Mouse (Mus musculus) CH12.LX (cell line): Measurements from ENCODE around the gene Abca16. TPM values are rescaled to one million over a fixed set of nuclear protein-coding genes. Genes with fewer than 3 reads are reported as not detected.

ENCODE experiments used
- DNase-seq: peaks from one replicate; pipeline ENCODE4 v3.0.0-alpha.2; 2013; ENCODE audit errors: extremely low read depth
- H3K27ac ChIP-seq: 2 replicates; pipeline ENCODE4 v1.5.1; 2012; ENCODE audit warnings: low read depth, mild to moderate bottlenecking, control low read depth, moderate library complexity; ENCODE audit not compliant: insufficient read depth
- H3K27me3 ChIP-seq: replicated peaks from 2 replicates; pipeline ENCODE3; 2012; ENCODE audit warnings: inconsistent platforms
- H3K36me3 ChIP-seq, 2 experiments: replicated peaks in 1 of 2; 2 replicates each; pipeline versions ENCODE3 to v1.6.1; 2012; ENCODE audit warnings: inconsistent platforms in 1 of 2, low read length in 1 of 2, mild to moderate bottlenecking in 1 of 2, mixed read lengths in 1 of 2, moderate library complexity in 1 of 2; ENCODE audit not compliant: control insufficient read depth in 1 of 2, insufficient read depth in 1 of 2
- H3K4me1 ChIP-seq, 2 experiments: 2 replicates each; pipeline ENCODE4 v1.6.1; 2012; ENCODE audit warnings: inconsistent platforms in 1 of 2, moderate library complexity in 1 of 2; ENCODE audit not compliant: insufficient read depth in 2 of 2, control insufficient read depth in 1 of 2
- H3K4me2 ChIP-seq: 2 replicates; pipeline ENCODE4 v1.6.1; 2012; ENCODE audit warnings: low read depth, mild to moderate bottlenecking, control low read depth; ENCODE audit not compliant: poor library complexity, insufficient read depth, severe bottlenecking
- H3K4me3 ChIP-seq, 3 experiments: fragments of 150-350 bp in 1 of 3; sonication (generic) in 1 of 3; replicated peaks in 1 of 3; 2 replicates each; pipeline versions ENCODE3 to v1.5.1; 2011 to 2012; ENCODE audit warnings: low read depth in 2 of 3, low read length in 2 of 3, mild to moderate bottlenecking in 2 of 3, moderate library complexity in 2 of 3, control low read depth in 1 of 3, improper control_type of control experiment in 1 of 3, inconsistent platforms in 1 of 3, mixed read lengths in 1 of 3; ENCODE audit not compliant: poor library complexity in 1 of 3
- H3K79me2 ChIP-seq: replicated peaks from 2 replicates; pipeline ENCODE4 v1.6.1; 2012; ENCODE audit warnings: mild to moderate bottlenecking, moderate library complexity; ENCODE audit not compliant: control insufficient read depth, poor library complexity, insufficient read depth, severe bottlenecking; ENCODE audit errors: extremely low read depth
- H3K9ac ChIP-seq: 2 replicates; pipeline ENCODE4 v1.6.1; 2012; ENCODE audit warnings: low read depth, mild to moderate bottlenecking, control low read depth, moderate library complexity; ENCODE audit not compliant: insufficient read depth
- H3K9me3 ChIP-seq: replicated peaks from 2 replicates; pipeline ENCODE3; 2012; ENCODE audit warnings: low read length, inconsistent platforms, mixed read lengths
- CTCF ChIP-seq, 2 experiments: IDR thresholded peaks in 1 of 2; conservative IDR thresholded peaks in 1 of 2; 2 replicates each; pipeline ENCODE4 v1.5.1; 2011 to 2012; ENCODE audit warnings: low read depth in 2 of 2, low read length in 2 of 2, improper control_type of control experiment in 1 of 2, inconsistent platforms in 1 of 2, mild to moderate bottlenecking in 1 of 2, moderate library complexity in 1 of 2
- ELF1 ChIP-seq: IDR thresholded peaks from 2 replicates; pipeline ENCODE4 v1.6.1; 2014; ENCODE audit warnings: low read depth, mild to moderate bottlenecking, inconsistent platforms, low read length, improper control_type of control experiment
- MAFK ChIP-seq: IDR thresholded peaks from 2 replicates; pipeline ENCODE4 v1.6.1; 2011; ENCODE audit warnings: low read length, improper control_type of control experiment; ENCODE audit not compliant: insufficient replicate concordance
- MAZ ChIP-seq: IDR thresholded peaks from 2 replicates; pipeline ENCODE4 v1.6.1; 2012; ENCODE audit warnings: low read depth, mild to moderate bottlenecking, inconsistent platforms, low read length, improper control_type of control experiment, moderate library complexity
- MEF2A ChIP-seq: IDR thresholded peaks from 2 replicates; pipeline ENCODE4 v1.6.1; 2014; ENCODE audit warnings: low read depth, mild to moderate bottlenecking, inconsistent platforms, low read length, improper control_type of control experiment, borderline replicate concordance
- MXI1 ChIP-seq: IDR thresholded peaks from 2 replicates; pipeline ENCODE4 v1.6.1; 2011; ENCODE audit warnings: mild to moderate bottlenecking, low read depth, low read length, improper control_type of control experiment
- MYC ChIP-seq: IDR thresholded peaks from 2 replicates; pipeline ENCODE4 v1.6.1; 2011; ENCODE audit warnings: low read depth, mild to moderate bottlenecking, improper control_type of control experiment, low read length
- NRF1 ChIP-seq: IDR thresholded peaks from 2 replicates; pipeline ENCODE4 v1.6.1; 2014; ENCODE audit warnings: low read depth, mild to moderate bottlenecking, inconsistent platforms, low read length, improper control_type of control experiment, moderate library complexity
- POLR2A ChIP-seq: IDR thresholded peaks from 2 replicates; pipeline ENCODE4 v1.6.1; 2011; ENCODE audit warnings: low read depth, mild to moderate bottlenecking, improper control_type of control experiment, low read length
- SIN3A ChIP-seq: IDR thresholded peaks from 2 replicates; pipeline ENCODE4 v1.6.1; 2012; ENCODE audit warnings: low read length, improper control_type of control experiment, inconsistent platforms
- SMC3 ChIP-seq: IDR thresholded peaks from 2 replicates; pipeline ENCODE4 v1.6.1; 2011; ENCODE audit warnings: low read depth, low read length, improper control_type of control experiment
- TBP ChIP-seq: conservative IDR thresholded peaks from 2 replicates; pipeline ENCODE4 v1.6.1; 2011; ENCODE audit warnings: low read depth, low read length, improper control_type of control experiment
- USF1 ChIP-seq: IDR thresholded peaks from 2 replicates; pipeline ENCODE4 v1.6.1; 2014; ENCODE audit warnings: low read depth, mild to moderate bottlenecking, inconsistent platforms, low read length, improper control_type of control experiment
- ZNF384 ChIP-seq: IDR thresholded peaks from 2 replicates; pipeline ENCODE4 v1.6.1; 2012; ENCODE audit warnings: low read depth, low read length, improper control_type of control experiment, inconsistent platforms
- dilution Hi-C: fragments of 300-500 bp; cut with MboI; formaldehyde crosslinking; loops from 2 replicates; pipeline ENCODE4 v1.14.3; 2020; ENCODE audit warnings: low sequenced_read_pairs; ENCODE audit not compliant: extremely low pct_unique_long_range_greater_than_20kb, extremely low pct_ligation_motif_present
- in situ Hi-C: fragments of 300-500 bp; cut with MboI; formaldehyde crosslinking; loops from 3 replicates; pipeline ENCODE4 v1.14.3; 2019; ENCODE audit warnings: low sequenced_read_pairs, low pct_ligation_motif_present, low pct_unique_long_range_greater_than_20kb, mixed read lengths
- polyA plus RNA-seq: library from polyadenylated mRNA; unstranded; fragments of >175 nt; gene quantifications from 2 replicates; pipeline ENCODE4 v1.2.1, GENCODE M21; 2012; ENCODE audit warnings: low read depth; ENCODE audit not compliant: insufficient read length
- total RNA-seq, 2 experiments: library from RNA; depleted of rRNA; stranded (reverse); fragments of 300-350 nt in 1 of 2; fragments of >200 nt in 1 of 2; gene quantifications; 2 replicates each; pipeline ENCODE4 v1.2.3; 2012 to 2014

Gene Abca16
- total and polyA plus RNA-seq, 3 experiments, result not detected

GRCm38 (mm10) chr7:120503891-120504662 lies 94.6 kb downstream of the Abca16 start:
- no peaks in the 10 kb centered on the region for H3K4me1 ChIP-seq
- in situ Hi-C loops, result no loop called here
- no peaks in the 10 kb centered on the region for H3K9me3 ChIP-seq
- no peaks in the 10 kb centered on the region for H3K36me3 ChIP-seq
- no peak for DNase-seq
- no peak overlapping the region for H3K9ac ChIP-seq
- H3K27me3 ChIP-seq, result peaks cover 1% of the 10 kb centered on the region
- no peak overlapping the region for H3K27ac ChIP-seq
- TF ChIP-seq NRF1 (no peak), USF1 (no peak), ELF1 (no peak), CTCF (conservative IDR thresholded peaks at IDR 0.05 in 1 of 2, IDR thresholded peaks at IDR 0.05 in 1 of 2; ENCODE audit: low read depth in 2 of 2, low read length in 2 of 2) (no peak), MYC (no peak), SMC3 (no peak), SIN3A (no peak)
- TF ChIP-seq, all 38 proteins: peak for 0
- Histone ChIP-seq H3K4me2 (no peak overlapping the region), H3K4me3 (no peak overlapping the region), H3K79me2 (no peaks in the 10 kb centered on the region)
- dilution Hi-C loops, result no loop called here

GRCm38 (mm10) chr7:120504663-120504979 lies 95.2 kb downstream of the Abca16 start:
- Histone ChIP-seq H3K36me3 (no peaks in the 10 kb centered on the region), H3K4me1 (no peaks in the 10 kb centered on the region), H3K4me2 (no peak overlapping the region), H3K79me2 (no peaks in the 10 kb centered on the region), H3K27ac (no peak overlapping the region), H3K9ac (no peak overlapping the region), H3K4me3 (no peak overlapping the region), H3K27me3 (peaks cover 1% of the 10 kb centered on the region), H3K9me3 (no peaks in the 10 kb centered on the region)
- in situ Hi-C loops, result no loop called here
- TF ChIP-seq POLR2A (no peak), ELF1 (no peak), MAFK (no peak), TBP (no peak), CTCF (conservative IDR thresholded peaks at IDR 0.05 in 1 of 2, IDR thresholded peaks at IDR 0.05 in 1 of 2; ENCODE audit: low read depth in 2 of 2, low read length in 2 of 2) (no peak), MXI1 (no peak), MEF2A (no peak)
- dilution Hi-C loops, result no loop called here
- no peak for DNase-seq

- in situ Hi-C loops, result no loop called here
- peaks cover 13% of the 10 kb centered on the region for H3K27me3 ChIP-seq
- TF ChIP-seq TBP (no peak), MAZ (no peak), ZNF384 (no peak)
- no peak overlapping the region for H3K9ac ChIP-seq
- no peaks in the 10 kb centered on the region for H3K9me3 ChIP-seq
- H3K79me2 ChIP-seq, result no peaks in the 10 kb centered on the region
- H3K36me3 ChIP-seq, result no peaks in the 10 kb centered on the region
- dilution Hi-C loops, result no loop called here
- H3K27ac ChIP-seq, result no peak overlapping the region
- no peak overlapping the region for H3K4me3 ChIP-seq
- no peak for DNase-seq
- H3K4me1 ChIP-seq, result no peaks in the 10 kb centered on the region
- H3K4me2 ChIP-seq, result no peak overlapping the region
Observed at GRCm38 (mm10) chr7:120534805-120535204, 125.4 kb downstream of the Abca16 start.
